Mouse (Mus musculus) erythroblast, adult 5-6 weeks (primary cell): ENCODE measurements around the gene Olfr1136. TPM values are rescaled to one million over a fixed set of nuclear protein-coding genes. Genes with fewer than 3 reads are reported as not detected.

Experiments used
- ATAC-seq: replicated peaks from 2 replicates; pipeline ENCODE4 v1.8.0; 2016; ENCODE audit warnings: moderate number of reproducible peaks, mild to moderate bottlenecking, moderate TSS enrichment, inconsistent platforms; ENCODE audit not compliant: poor library complexity, low FRiP score, severe bottlenecking
- total RNA-seq, 2 experiments: library from RNA; stranded (forward) in 1 of 2; stranded (reverse) in 1 of 2; fragments of 150-400 nt in 1 of 2; fragments of 200-764, 138-1000 nt in 1 of 2; gene quantifications; 2 replicates each; pipeline versions ENCODE4 v1.2.3 to v1.2.4; 2015 to 2017; ENCODE audit warnings: low replicate concordance in 2 of 2

The Olfr1136 gene
- total RNA-seq (2015; ENCODE audit: low replicate concordance) (not detected in 2 replicates), total RNA-seq (2017; ENCODE audit: low replicate concordance) (not detected in 2 replicates)

- ATAC-seq, result no peak
These were observed at the start of gene Olfr1136 for GRCm38 (mm10) chr2:87693847-87694246. Olfr1136 (minus strand) TSS chr2:87693947.

DNA sequence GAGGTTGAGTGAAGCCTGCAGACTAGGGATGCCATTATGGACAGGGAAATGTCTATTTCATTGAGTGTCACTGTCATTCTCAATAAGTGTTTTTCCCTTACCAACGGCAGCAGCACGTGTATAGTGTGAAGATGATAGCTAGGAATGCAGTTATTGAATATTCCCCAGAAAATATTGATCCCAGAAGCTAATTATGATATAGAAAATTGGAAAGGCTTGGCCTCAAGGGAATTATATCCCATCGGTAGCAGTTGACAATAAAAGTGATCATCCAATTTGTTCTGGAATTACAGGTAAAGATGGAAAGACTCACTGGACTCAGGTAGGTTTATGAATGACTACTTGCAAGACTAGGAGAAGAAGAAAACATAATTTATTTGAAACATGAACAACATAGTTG is 49.7 kb upstream of the Olfr1136 start, which contains the start of gene Olfr1140:
Gene Olfr1140 (plus strand): TSS at position 301 of the 400 bp plus-strand sequence.
- ATAC-seq, result no peak

DNA sequence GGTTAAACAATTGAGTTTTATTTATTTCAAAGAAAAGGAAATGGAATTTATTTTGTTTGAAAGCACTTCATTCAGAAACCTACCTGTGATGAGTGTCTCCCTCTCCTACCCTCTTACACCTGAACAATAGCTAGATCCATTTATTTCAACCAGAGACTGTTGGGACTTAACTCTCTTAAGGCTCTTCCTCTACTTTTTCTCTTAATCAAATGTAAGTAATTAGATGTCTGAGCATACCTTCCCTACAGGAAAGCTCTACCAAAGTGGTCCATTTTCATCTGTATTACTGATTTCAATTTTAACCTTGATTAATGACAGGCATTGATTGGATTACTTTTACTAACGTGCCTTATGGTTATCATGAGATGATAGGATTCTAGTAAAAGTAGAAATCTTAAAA is 46.1 kb upstream of the Olfr1136 start, which contains the start of gene Olfr1138:
Gene Olfr1138 (minus strand): TSS at position 101 of the 400 bp plus-strand sequence.
- ATAC-seq, result no peak

DNA sequence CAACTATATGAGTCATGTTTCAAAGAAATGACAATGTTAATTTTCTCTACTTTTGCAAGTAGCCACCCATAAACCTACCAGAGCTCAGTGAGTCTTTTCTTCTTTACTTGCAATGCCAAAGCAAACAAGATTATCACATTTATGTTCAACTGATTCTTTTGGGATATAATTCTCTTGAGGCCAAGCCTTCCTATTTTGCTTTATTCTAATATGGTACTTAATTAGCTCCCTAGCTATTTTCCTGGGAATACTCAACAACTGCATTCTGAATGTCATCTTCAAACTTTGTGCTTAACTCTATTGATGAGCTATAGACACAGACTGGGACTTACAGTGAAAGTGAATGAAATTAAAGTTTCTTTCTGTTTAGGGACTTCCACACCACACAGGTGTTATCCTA is 19.3 kb upstream of the Olfr1136 start, which contains the start of gene Olfr1137:
Gene Olfr1137 (minus strand): TSS at position 101 of the 400 bp plus-strand sequence.
- ATAC-seq, result no peak

GRCm38 (mm10) chr2:87673564-87673963 is 20.2 kb downstream of the Olfr1136 start, which contains the start of gene Olfr1135:
Olfr1135 (minus strand) TSS chr2:87673664.
- no peak for ATAC-seq

DNA sequence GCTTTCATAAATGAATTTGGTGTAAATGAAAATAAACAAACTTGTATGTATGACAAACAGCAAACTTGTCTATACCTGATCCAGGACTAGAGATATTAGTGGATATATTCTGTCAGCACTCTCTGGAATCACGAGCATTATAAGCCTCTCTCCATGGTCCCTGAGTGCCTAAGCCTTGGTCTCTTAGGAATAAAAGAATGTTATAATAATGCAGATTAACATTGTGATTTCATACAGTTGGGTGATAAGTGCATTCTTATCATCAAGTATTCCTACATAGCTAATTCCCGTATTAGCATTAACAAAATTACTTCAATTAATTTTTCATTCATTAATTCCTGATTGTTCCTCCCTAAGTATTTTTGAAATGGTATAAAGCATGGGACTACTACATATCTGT is 35.4 kb downstream of the Olfr1136 start, which contains the start of gene Olfr1134:
Gene Olfr1134 (minus strand): TSS at position 101 of the 400 bp plus-strand sequence.
- no peak for ATAC-seq

GRCm38 (mm10) chr2:87647274-87647673 is 46.5 kb downstream of the Olfr1136 start, which contains the start of gene Olfr1133:
Olfr1133 (minus strand) TSS chr2:87647374.
- no peak for ATAC-seq

Other genes starting within 250 kb of the Olfr1136 start
- not detected in 2 replicates for gene Olfr1126, start 240.0 kb downstream of the Olfr1136 start, total RNA-seq (2015; ENCODE audit: low replicate concordance)
- gene Olfr1126, start 240.0 kb downstream of the Olfr1136 start, total RNA-seq (2017; ENCODE audit: low replicate concordance), result 2.6 TPM in 1 of 2 replicates, not detected in the other
- gene Pramel7, start 196.9 kb downstream of the Olfr1136 start, total RNA-seq (2015; ENCODE audit: low replicate concordance), result not detected in 2 replicates
- not detected in 2 replicates for gene Pramel7, start 196.9 kb downstream of the Olfr1136 start, total RNA-seq (2017; ENCODE audit: low replicate concordance)
- not detected in 2 replicates for gene Pramel6, start 187.4 kb downstream of the Olfr1136 start, total RNA-seq (2015; ENCODE audit: low replicate concordance)
- gene Pramel6, start 187.4 kb downstream of the Olfr1136 start, total RNA-seq (2017; ENCODE audit: low replicate concordance), result not detected in 2 replicates
- gene Olfr153, start 162.2 kb downstream of the Olfr1136 start, total RNA-seq (2015; ENCODE audit: low replicate concordance), result 1.5 TPM in 1 of 2 replicates, not detected in the other
- not detected in 2 replicates for gene Olfr153, start 162.2 kb downstream of the Olfr1136 start, total RNA-seq (2017; ENCODE audit: low replicate concordance)
- not detected in 2 replicates for gene Olfr1128, start 148.4 kb downstream of the Olfr1136 start, total RNA-seq (2015; ENCODE audit: low replicate concordance)
- not detected in 2 replicates for gene Olfr1128, start 148.4 kb downstream of the Olfr1136 start, total RNA-seq (2017; ENCODE audit: low replicate concordance)
- gene Olfr1129, start 120.0 kb downstream of the Olfr1136 start, total RNA-seq (2015; ENCODE audit: low replicate concordance), result not detected in 2 replicates
- not detected in 2 replicates for gene Olfr1129, start 120.0 kb downstream of the Olfr1136 start, total RNA-seq (2017; ENCODE audit: low replicate concordance)
- not detected in 2 replicates for gene Olfr1130, start 87.7 kb downstream of the Olfr1136 start, total RNA-seq (2015; ENCODE audit: low replicate concordance)
- gene Olfr1130, start 87.7 kb downstream of the Olfr1136 start, total RNA-seq (2017; ENCODE audit: low replicate concordance), result not detected in 2 replicates
- gene Olfr1131, start 66.8 kb downstream of the Olfr1136 start, total RNA-seq (2015; ENCODE audit: low replicate concordance), result not detected in 2 replicates
- not detected in 2 replicates for gene Olfr1131, start 66.8 kb downstream of the Olfr1136 start, total RNA-seq (2017; ENCODE audit: low replicate concordance)
- not detected in 2 replicates for gene Olfr1132, start 56.4 kb downstream of the Olfr1136 start, total RNA-seq (2015; ENCODE audit: low replicate concordance)
- gene Olfr1132, start 56.4 kb downstream of the Olfr1136 start, total RNA-seq (2017; ENCODE audit: low replicate concordance), result 0.85 TPM in 1 of 2 replicates, not detected in the other
- not detected in 2 replicates for gene Olfr1133, start 46.6 kb downstream of the Olfr1136 start, total RNA-seq (2015; ENCODE audit: low replicate concordance)
- not detected in 2 replicates for gene Olfr1133, start 46.6 kb downstream of the Olfr1136 start, total RNA-seq (2017; ENCODE audit: low replicate concordance)
- gene Olfr1134, start 35.5 kb downstream of the Olfr1136 start, total RNA-seq (2015; ENCODE audit: low replicate concordance), result not detected in 2 replicates
- not detected in 2 replicates for gene Olfr1134, start 35.5 kb downstream of the Olfr1136 start, total RNA-seq (2017; ENCODE audit: low replicate concordance)
- not detected in 2 replicates for gene Olfr1135, start 20.3 kb downstream of the Olfr1136 start, total RNA-seq (2015; ENCODE audit: low replicate concordance)
- not detected in 2 replicates for gene Olfr1135, start 20.3 kb downstream of the Olfr1136 start, total RNA-seq (2017; ENCODE audit: low replicate concordance)
- gene Olfr1137, start 19.2 kb upstream of the Olfr1136 start, total RNA-seq (2015; ENCODE audit: low replicate concordance), result not detected in 2 replicates
- 0.98 TPM in 1 of 2 replicates, not detected in the other for gene Olfr1137, start 19.2 kb upstream of the Olfr1136 start, total RNA-seq (2017; ENCODE audit: low replicate concordance)
- gene Olfr1138, start 46.0 kb upstream of the Olfr1136 start, total RNA-seq (2015; ENCODE audit: low replicate concordance), result not detected in 2 replicates
- gene Olfr1138, start 46.0 kb upstream of the Olfr1136 start, total RNA-seq (2017; ENCODE audit: low replicate concordance), result not detected in 2 replicates
- not detected in 2 replicates for gene Olfr1140, start 49.8 kb upstream of the Olfr1136 start, total RNA-seq (2015; ENCODE audit: low replicate concordance)
- not detected in 2 replicates for gene Olfr1140, start 49.8 kb upstream of the Olfr1136 start, total RNA-seq (2017; ENCODE audit: low replicate concordance)
- gene Olfr1141, start 60.0 kb upstream of the Olfr1136 start, total RNA-seq (2015; ENCODE audit: low replicate concordance), result not detected in 2 replicates
- not detected in 2 replicates for gene Olfr1141, start 60.0 kb upstream of the Olfr1136 start, total RNA-seq (2017; ENCODE audit: low replicate concordance)
- gene Olfr152, start 85.5 kb upstream of the Olfr1136 start, total RNA-seq (2015; ENCODE audit: low replicate concordance), result not detected in 2 replicates
- 2.4 TPM in 1 of 2 replicates, not detected in the other for gene Olfr152, start 85.5 kb upstream of the Olfr1136 start, total RNA-seq (2017; ENCODE audit: low replicate concordance)
- gene Olfr1143, start 106.6 kb upstream of the Olfr1136 start, total RNA-seq (2015; ENCODE audit: low replicate concordance), result not detected in 2 replicates
- gene Olfr1143, start 106.6 kb upstream of the Olfr1136 start, total RNA-seq (2017; ENCODE audit: low replicate concordance), result not detected in 2 replicates
- gene Olfr1145, start 115.9 kb upstream of the Olfr1136 start, total RNA-seq (2015; ENCODE audit: low replicate concordance), result not detected in 2 replicates
- not detected in 2 replicates for gene Olfr1145, start 115.9 kb upstream of the Olfr1136 start, total RNA-seq (2017; ENCODE audit: low replicate concordance)
- gene Olfr1148, start 136.6 kb upstream of the Olfr1136 start, total RNA-seq (2015; ENCODE audit: low replicate concordance), result not detected in 2 replicates
- gene Olfr1148, start 136.6 kb upstream of the Olfr1136 start, total RNA-seq (2017; ENCODE audit: low replicate concordance), result not detected in 2 replicates
- not detected in 2 replicates for gene Olfr1150-ps1, start 150.0 kb upstream of the Olfr1136 start, total RNA-seq (2015; ENCODE audit: low replicate concordance)
- gene Olfr1150-ps1, start 150.0 kb upstream of the Olfr1136 start, total RNA-seq (2017; ENCODE audit: low replicate concordance), result 0.09 TPM in 1 of 2 replicates, not detected in the other
- not detected in 2 replicates for gene Olfr1151, start 161.9 kb upstream of the Olfr1136 start, total RNA-seq (2015; ENCODE audit: low replicate concordance)
- gene Olfr1151, start 161.9 kb upstream of the Olfr1136 start, total RNA-seq (2017; ENCODE audit: low replicate concordance), result 0.56 TPM in 1 of 2 replicates, not detected in the other
- gene Olfr1152, start 172.5 kb upstream of the Olfr1136 start, total RNA-seq (2015; ENCODE audit: low replicate concordance), result not detected in 2 replicates
- gene Olfr1152, start 172.5 kb upstream of the Olfr1136 start, total RNA-seq (2017; ENCODE audit: low replicate concordance), result not detected in 2 replicates
- gene Olfr1153, start 201.0 kb upstream of the Olfr1136 start, total RNA-seq (2015; ENCODE audit: low replicate concordance), result not detected in 2 replicates
- not detected in 2 replicates for gene Olfr1153, start 201.0 kb upstream of the Olfr1136 start, total RNA-seq (2017; ENCODE audit: low replicate concordance)
- not detected in 2 replicates for gene Olfr1154, start 211.2 kb upstream of the Olfr1136 start, total RNA-seq (2015; ENCODE audit: low replicate concordance)
- gene Olfr1154, start 211.2 kb upstream of the Olfr1136 start, total RNA-seq (2017; ENCODE audit: low replicate concordance), result not detected in 2 replicates